Mouse (Mus musculus): Measurements from ENCODE around the gene Bpifc.

Gene Bpifc

GRCm38 (mm10) chr10:85951765-85952443 lies 59.8 kb downstream of the Bpifc start:
- no peak for DNase-seq (ENCODE audit: low read depth)

GRCm38 (mm10) chr10:85948483-85949196 lies 63.1 kb downstream of the Bpifc start:
- no peak for DNase-seq (ENCODE audit: low read depth)

GRCm38 (mm10) chr10:85936280-85936965 lies 75.3 kb downstream of the Bpifc start:
- no peak for DNase-seq (ENCODE audit: low read depth)

GRCm38 (mm10) chr10:85929962-85930361 lies 81.7 kb downstream of the Bpifc start:
- DNase-seq (ENCODE audit: low read depth) = no peak

- DNase-seq (ENCODE audit: low read depth) = no peak
These were observed 82.5 kb downstream of the Bpifc start for GRCm38 (mm10) chr10:85929208-85929591.

- peak; percentile 34 for DNase-seq (ENCODE audit: low read depth)
These were observed 83.0 kb downstream of the Bpifc start for GRCm38 (mm10) chr10:85928499-85929207.

GRCm38 (mm10) chr10:85927676-85928445 lies 83.8 kb downstream of the Bpifc start, which contains the start of gene Ascl4:
Ascl4 (plus strand) TSS chr10:85927681.
- no peak for DNase-seq (ENCODE audit: low read depth)

- peak; percentile 98 for DNase-seq (ENCODE audit: low read depth)
These were observed 95.0 kb downstream of the Bpifc start, which contains the start of gene Prdm4 for GRCm38 (mm10) chr10:85916498-85917309. Prdm4 (minus strand) TSS chr10:85917142.

Data from c-Kit-positive CD71-positive TER-119-negative erythroid progenitor cells, embryonic 14.5 days (primary cell).